Mouse (Mus musculus) midbrain, embryonic 16.5 days (tissue): ENCODE measurements at regions not wholly inside any gene's neighbourhood (a gene's known extent, or its start where the extent isn't known, plus 50 kb on each side); places are given as distances from the start of the nearest gene placed in this dataset.

Experiments
- ATAC-seq: fragments of 200-750 bp; cut with Nextera tagmentation; 2 replicates; pipeline ENCODE4 v1.8.0; 2017; ENCODE audit warnings: moderate TSS enrichment
- H3K27ac ChIP-seq: fragments of 300-500 bp; sonication (generic); 2 replicates; pipeline ENCODE4 v1.5.1; 2014; ENCODE audit warnings: mild to moderate bottlenecking, low read length, mixed read lengths
- H3K27me3 ChIP-seq: fragments of 300-500 bp; sonication (generic); 2 replicates; pipeline ENCODE4 v1.6.1; 2014; ENCODE audit warnings: low read depth, low read length, mixed read lengths; ENCODE audit not compliant: control insufficient read depth, insufficient read depth
- H3K36me3 ChIP-seq: fragments of 300-500 bp; sonication (generic); 2 replicates; pipeline ENCODE4 v1.6.1; 2014; ENCODE audit warnings: mild to moderate bottlenecking, low read length, moderate library complexity, mixed read lengths; ENCODE audit not compliant: control insufficient read depth, insufficient read depth
- H3K4me1 ChIP-seq: fragments of 300-500 bp; sonication (generic); 2 replicates; pipeline ENCODE4 v1.6.1; 2014; ENCODE audit warnings: mild to moderate bottlenecking, low read length, mixed read lengths; ENCODE audit not compliant: control insufficient read depth, insufficient read depth
- H3K4me2 ChIP-seq: fragments of 300-500 bp; sonication (generic); 2 replicates; pipeline ENCODE4 v1.6.1; 2014; ENCODE audit warnings: mild to moderate bottlenecking, low read length, mixed read lengths
- H3K4me3 ChIP-seq: fragments of 300-500 bp; sonication (generic); 2 replicates; pipeline ENCODE4 v1.5.1; 2014; ENCODE audit warnings: low read depth, mild to moderate bottlenecking, low read length, moderate library complexity, mixed read lengths
- H3K9ac ChIP-seq: fragments of 300-500 bp; sonication (generic); 2 replicates; pipeline ENCODE4 v1.6.1; 2014; ENCODE audit warnings: low read depth, low read length, mixed read lengths
- H3K9me3 ChIP-seq: fragments of 300-500 bp; sonication (generic); replicated peaks from 2 replicates; pipeline ENCODE4 v1.6.1; 2014; ENCODE audit warnings: mild to moderate bottlenecking, low read length, mixed read lengths; ENCODE audit not compliant: control insufficient read depth, poor library complexity, severe bottlenecking
- WGBS: fragments of 180-500 bp; shearing (Covaris S2); extraction: QIAGEN DNeasy Blood & Tissue Kit; methylation state at CpG from one replicate; pipeline ENCODE4 v1.1.7; 2014; 5-methylcytosine and 5-hydroxymethylcytosine counted together

- Histone ChIP-seq H3K27me3 (no peaks in the 10 kb centered on the region), H3K4me1 (no peaks in the 10 kb centered on the region), H3K9me3 (no peaks in the 10 kb centered on the region), H3K27ac (no peak overlapping the region), H3K36me3 (no peaks in the 10 kb centered on the region), H3K4me2 (no peak overlapping the region), H3K4me3 (no peak overlapping the region), H3K9ac (no peak overlapping the region)
- ATAC-seq, result no peak
- WGBS, result 75% methylated on average over 4 of the region's 4 CpGs
Observed at GRCm38 (mm10) chrX:12851684-12852083, 89.8 kb upstream of the Med14 start.

- Histone ChIP-seq H3K9me3 (no peaks in the 10 kb centered on the region), H3K4me2 (no peak overlapping the region), H3K27me3 (no peaks in the 10 kb centered on the region), H3K36me3 (no peaks in the 10 kb centered on the region), H3K27ac (no peak overlapping the region), H3K4me1 (peaks cover 6% of the 10 kb centered on the region; the same call in 1 of the 2 replicates), H3K9ac (no peak overlapping the region), H3K4me3 (no peak overlapping the region)
- WGBS, result 81% methylated on average over 1 of the region's 1 CpGs
- ATAC-seq, result no peak
Observed at GRCm38 (mm10) chrX:12844431-12844830, 82.6 kb upstream of the Med14 start.

- 56% methylated on average over 3 of the region's 3 CpGs for WGBS
- H3K9ac ChIP-seq, result peak overlapping the region; percentile 44; the same call in 1 of the 2 replicates
- H3K36me3 ChIP-seq, result no peaks in the 10 kb centered on the region
- H3K4me3 ChIP-seq, result peak overlapping the region; percentile 13
- ATAC-seq, result peak; percentile 31; the same call in 1 of the 2 replicates
- no peaks in the 10 kb centered on the region for H3K27me3 ChIP-seq
- H3K9me3 ChIP-seq, result no peaks in the 10 kb centered on the region
- peak overlapping the region; percentile 50 for H3K4me2 ChIP-seq
- H3K27ac ChIP-seq, result peak overlapping the region; percentile 95
- peaks cover 8% of the 10 kb centered on the region; the same call in 1 of the 2 replicates for H3K4me1 ChIP-seq
Observed at GRCm38 (mm10) chrX:12841021-12841325, 79.1 kb upstream of the Med14 start.

- WGBS, result 16% methylated on average over 25 of the region's 25 CpGs
Observed at GRCm38 (mm10) chrX:12840160-12841020, 78.5 kb upstream of the Med14 start.

GRCm38 (mm10) chrX:12839406-12840159 is 77.7 kb upstream of the Med14 start:
- WGBS, result 14% methylated on average over 11 of the region's 11 CpGs

More at GRCm38 (mm10) chrX:12840160-12841020, 78.5 kb upstream of the Med14 start:
- H3K27ac ChIP-seq, result peak overlapping the region; percentile 95
- no peaks in the 10 kb centered on the region for H3K9me3 ChIP-seq
- H3K4me2 ChIP-seq, result peak overlapping the region; percentile 50
- H3K9ac ChIP-seq, result peak overlapping the region; percentile 44
- no peaks in the 10 kb centered on the region for H3K36me3 ChIP-seq
- H3K4me1 ChIP-seq, result peaks cover 8% of the 10 kb centered on the region; the same call in 1 of the 2 replicates
- ATAC-seq, result peak; percentile 93
- peak overlapping the region; percentile 13 for H3K4me3 ChIP-seq
- H3K27me3 ChIP-seq, result no peaks in the 10 kb centered on the region

GRCm38 (mm10) chrX:12837821-12838220 is 75.9 kb upstream of the Med14 start:
- Histone ChIP-seq H3K4me2 (no peak overlapping the region), H3K27me3 (no peaks in the 10 kb centered on the region), H3K9ac (no peak overlapping the region), H3K4me3 (no peak overlapping the region), H3K27ac (no peak overlapping the region), H3K9me3 (no peaks in the 10 kb centered on the region), H3K36me3 (no peaks in the 10 kb centered on the region), H3K4me1 (peaks cover 8% of the 10 kb centered on the region; the same call in 1 of the 2 replicates)
- ATAC-seq, result no peak
- WGBS, result 25% methylated on average over 1 of the region's 1 CpGs

More at GRCm38 (mm10) chrX:12839406-12840159, 77.7 kb upstream of the Med14 start:
- ATAC-seq, result peak; percentile 70
- Histone ChIP-seq H3K4me1 (peaks cover 8% of the 10 kb centered on the region; the same call in 1 of the 2 replicates), H3K36me3 (no peaks in the 10 kb centered on the region), H3K9ac (no peak overlapping the region; the same call in 1 of the 2 replicates), H3K27ac (peak overlapping the region; percentile 95), H3K27me3 (no peaks in the 10 kb centered on the region), H3K4me3 (peak overlapping the region; percentile 13), H3K9me3 (no peaks in the 10 kb centered on the region), H3K4me2 (peak overlapping the region; percentile 50)

- Histone ChIP-seq H3K9me3 (no peaks in the 10 kb centered on the region), H3K4me2 (no peak overlapping the region), H3K27me3 (no peaks in the 10 kb centered on the region), H3K4me1 (peaks cover 2% of the 10 kb centered on the region; the same call in 1 of the 2 replicates), H3K9ac (no peak overlapping the region), H3K4me3 (no peak overlapping the region), H3K27ac (no peak overlapping the region), H3K36me3 (no peaks in the 10 kb centered on the region)
- no peak for ATAC-seq
- WGBS, result 57% methylated on average over 4 of the region's 4 CpGs
Observed at GRCm38 (mm10) chrX:12834681-12835080, 72.8 kb upstream of the Med14 start.

GRCm38 (mm10) chrX:12832709-12833108 is 70.8 kb upstream of the Med14 start:
- H3K36me3 ChIP-seq, result no peaks in the 10 kb centered on the region
- H3K9ac ChIP-seq, result no peak overlapping the region
- WGBS, result 86% methylated on average over 2 of the region's 2 CpGs
- H3K4me2 ChIP-seq, result no peak overlapping the region
- H3K9me3 ChIP-seq, result no peaks in the 10 kb centered on the region
- ATAC-seq, result no peak
- no peaks in the 10 kb centered on the region for H3K27me3 ChIP-seq
- no peaks in the 10 kb centered on the region for H3K4me1 ChIP-seq
- H3K27ac ChIP-seq, result no peak overlapping the region
- no peak overlapping the region for H3K4me3 ChIP-seq

GRCm38 (mm10) chrX:12829165-12829564 is 67.3 kb upstream of the Med14 start:
- Histone ChIP-seq H3K9ac (no peak overlapping the region), H3K9me3 (no peaks in the 10 kb centered on the region), H3K4me2 (no peak overlapping the region), H3K4me1 (no peaks in the 10 kb centered on the region), H3K4me3 (no peak overlapping the region), H3K36me3 (no peaks in the 10 kb centered on the region), H3K27ac (no peak overlapping the region), H3K27me3 (no peaks in the 10 kb centered on the region)
- WGBS, result 70% methylated on average over 3 of the region's 3 CpGs
- no peak for ATAC-seq
